Mouse (Mus musculus) liver, embryonic 14.5 days (tissue): ENCODE measurements at regions not wholly inside any gene's neighbourhood (a gene's known extent, or its start where the extent isn't known, plus 50 kb on each side); places are given as distances from the start of the nearest gene placed in this dataset.
A peak's percentile ranks its signal among the peaks of the same experiment; 100 is the strongest.

Experiments
- ATAC-seq: fragments of 200-750 bp; cut with Nextera tagmentation; 2 replicates; pipeline ENCODE4 v1.8.0; 2017; ENCODE audit warnings: moderate number of reproducible peaks, mild to moderate bottlenecking, moderate library complexity; ENCODE audit not compliant: insufficient read depth
- DNase-seq, 3 experiments: peaks; one replicate each; pipeline ENCODE4 v3.0.0-alpha.2; 2012 to 2013; ENCODE audit warnings: low read depth in 3 of 3, low spot score in 3 of 3
- H3K27ac ChIP-seq: fragments of 300-500 bp; sonication (generic); 2 replicates; pipeline ENCODE4 v1.5.1; 2014; ENCODE audit warnings: moderate library complexity, mild to moderate bottlenecking, control low read depth, inconsistent platforms
- H3K27me3 ChIP-seq: fragments of 300-500 bp; sonication (generic); 2 replicates; pipeline ENCODE4 v1.6.1; 2014; ENCODE audit warnings: mild to moderate bottlenecking, low read length, moderate library complexity; ENCODE audit not compliant: control insufficient read depth, insufficient read depth
- H3K36me3 ChIP-seq: fragments of 300-500 bp; sonication (generic); replicated peaks from 2 replicates; pipeline ENCODE4 v1.6.1; 2014; ENCODE audit warnings: low read depth; ENCODE audit not compliant: control insufficient read depth, insufficient read depth
- H3K4me1 ChIP-seq, 2 experiments: fragments of 200-500 bp in 1 of 2; fragments of 300-500 bp in 1 of 2; sonication (generic) in 1 of 2; replicated peaks; 2 replicates each; pipeline ENCODE4 v1.6.1; 2012 to 2014; ENCODE audit warnings: antibody characterized with exemption in 1 of 2, inconsistent platforms in 1 of 2, low read length in 1 of 2; ENCODE audit not compliant: control insufficient read depth in 2 of 2, insufficient read depth in 2 of 2
- H3K4me2 ChIP-seq: fragments of 300-500 bp; sonication (generic); 2 replicates; pipeline ENCODE4 v1.6.1; 2014; ENCODE audit warnings: low read depth, mild to moderate bottlenecking, control low read depth, moderate library complexity
- H3K4me3 ChIP-seq, 2 experiments: fragments of 200-500 bp in 1 of 2; fragments of 300-500 bp in 1 of 2; sonication (generic) in 1 of 2; 2 replicates each; pipeline ENCODE4 v1.5.1; 2012 to 2014; ENCODE audit warnings: low read depth in 2 of 2, low read length in 2 of 2, mild to moderate bottlenecking in 2 of 2, control low read depth in 1 of 2, inconsistent platforms in 1 of 2, moderate library complexity in 1 of 2; ENCODE audit not compliant: insufficient read depth in 1 of 2
- H3K9ac ChIP-seq: fragments of 300-500 bp; sonication (generic); replicated peaks from 2 replicates; pipeline ENCODE4 v1.6.1; 2014; ENCODE audit warnings: mild to moderate bottlenecking, control low read depth, moderate library complexity
- H3K9me3 ChIP-seq: fragments of 300-500 bp; sonication (generic); 2 replicates; pipeline ENCODE4 v1.6.1; 2016; ENCODE audit warnings: low read length, mixed read lengths; ENCODE audit not compliant: control insufficient read depth
- CTCF ChIP-seq: IDR thresholded peaks from 2 replicates; pipeline ENCODE4 v1.5.1; 2016; ENCODE audit warnings: antibody characterized with exemption, low read depth, control low read depth
- EP300 ChIP-seq: IDR thresholded peaks from 2 replicates; pipeline ENCODE4 v1.6.1; 2016; ENCODE audit warnings: antibody characterized with exemption, low read depth
- WGBS: fragments of 180-500 bp; shearing (Covaris S2); extraction: QIAGEN DNeasy Blood & Tissue Kit; methylation state at CpG from one replicate; pipeline ENCODE4 v1.1.7; 2014; ENCODE audit not compliant: insufficient replicate concordance; 5-methylcytosine and 5-hydroxymethylcytosine counted together

- Histone ChIP-seq H3K9ac (no peak overlapping the region), H3K36me3 (no peaks in the 10 kb centered on the region), H3K27ac (no peak overlapping the region), H3K4me1 (no peaks in the 10 kb centered on the region), H3K27me3 (no peaks in the 10 kb centered on the region), H3K4me2 (no peak overlapping the region), H3K4me3 (no peak overlapping the region), H3K9me3 (no peaks in the 10 kb centered on the region)
- DNase-seq (no peak), ATAC-seq (no peak)
- TF ChIP-seq CTCF (no peak), EP300 (no peak)
- 59% methylated on average over 8 of the region's 8 CpGs for WGBS
Measured at GRCm38 (mm10) chr4:56686141-56686540, 53.7 kb upstream of the Gm26657 start.

- Histone ChIP-seq H3K4me2 (no peak overlapping the region), H3K27me3 (no peaks in the 10 kb centered on the region), H3K4me3 (no peak overlapping the region), H3K4me1 (no peaks in the 10 kb centered on the region), H3K9ac (no peak overlapping the region), H3K36me3 (no peaks in the 10 kb centered on the region), H3K9me3 (no peaks in the 10 kb centered on the region), H3K27ac (no peak overlapping the region)
- TF ChIP-seq CTCF (no peak), EP300 (no peak)
- DNase-seq (no peak), ATAC-seq (no peak)
- WGBS = 41% methylated on average over 8 of the region's 8 CpGs
Measured at GRCm38 (mm10) chr4:56685696-56686095, 54.2 kb upstream of the Gm26657 start.

GRCm38 (mm10) chr4:56685123-56685522 lies 54.7 kb upstream of the Gm26657 start:
- Histone ChIP-seq H3K4me2 (no peak overlapping the region), H3K4me1 (no peaks in the 10 kb centered on the region), H3K27me3 (no peaks in the 10 kb centered on the region), H3K9ac (no peak overlapping the region), H3K9me3 (no peaks in the 10 kb centered on the region), H3K4me3 (no peak overlapping the region), H3K27ac (no peak overlapping the region), H3K36me3 (no peaks in the 10 kb centered on the region)
- ATAC-seq (no peak), DNase-seq (peak; percentile 17 to 30 (median 27))
- WGBS = 8% methylated on average over 9 of the region's 9 CpGs
- peak; percentile 81 for TF ChIP-seq CTCF
- TF ChIP-seq EP300 = no peak

GRCm38 (mm10) chr4:56684031-56684430 lies 55.8 kb upstream of the Gm26657 start:
- no peaks in the 10 kb centered on the region for H3K27me3 ChIP-seq
- 69% methylated on average over 7 of the region's 7 CpGs for WGBS
- no peak for ATAC-seq
- H3K9me3 ChIP-seq = no peaks in the 10 kb centered on the region
- H3K4me2 ChIP-seq = no peak overlapping the region
- no peak overlapping the region for H3K9ac ChIP-seq
- TF ChIP-seq CTCF (no peak), EP300 (no peak)
- no peak for DNase-seq
- no peaks in the 10 kb centered on the region for H3K36me3 ChIP-seq
- H3K27ac ChIP-seq = no peak overlapping the region
- H3K4me3 ChIP-seq = no peak overlapping the region
- no peaks in the 10 kb centered on the region for H3K4me1 ChIP-seq

- ATAC-seq = no peak
- Histone ChIP-seq H3K27me3 (no peaks in the 10 kb centered on the region), H3K36me3 (no peaks in the 10 kb centered on the region), H3K4me2 (no peak overlapping the region), H3K9ac (no peak overlapping the region), H3K27ac (no peak overlapping the region), H3K4me1 (no peaks in the 10 kb centered on the region), H3K9me3 (no peaks in the 10 kb centered on the region), H3K4me3 (no peak overlapping the region)
- WGBS = 36% methylated on average over 8 of the region's 8 CpGs
- no peak for TF ChIP-seq EP300
- TF ChIP-seq CTCF = no peak
- no peak for DNase-seq
Measured at GRCm38 (mm10) chr4:56681121-56681520, 58.7 kb upstream of the Gm26657 start.
